Mouse (Mus musculus) gonadal fat pad, adult 2 months (tissue): Measurements from ENCODE around the gene St6galnac4. TPM values are rescaled to one million over a fixed set of nuclear protein-coding genes. Genes with fewer than 3 reads are reported as not detected.

Source experiments
- DNase-seq: peaks from one replicate; pipeline ENCODE4 v3.0.0-alpha.2; 2012; ENCODE audit warnings: low read depth
- polyA plus RNA-seq: library from polyadenylated mRNA; depleted of rRNA; stranded (reverse); fragments of >200 nt; gene quantifications from 2 replicates; pipeline ENCODE4 v1.2.3, GENCODE M21; 2012; rRNA removed

Gene St6galnac4
- polyA plus RNA-seq, result 40.7 and 48.2 TPM in 2 replicates

DNA sequence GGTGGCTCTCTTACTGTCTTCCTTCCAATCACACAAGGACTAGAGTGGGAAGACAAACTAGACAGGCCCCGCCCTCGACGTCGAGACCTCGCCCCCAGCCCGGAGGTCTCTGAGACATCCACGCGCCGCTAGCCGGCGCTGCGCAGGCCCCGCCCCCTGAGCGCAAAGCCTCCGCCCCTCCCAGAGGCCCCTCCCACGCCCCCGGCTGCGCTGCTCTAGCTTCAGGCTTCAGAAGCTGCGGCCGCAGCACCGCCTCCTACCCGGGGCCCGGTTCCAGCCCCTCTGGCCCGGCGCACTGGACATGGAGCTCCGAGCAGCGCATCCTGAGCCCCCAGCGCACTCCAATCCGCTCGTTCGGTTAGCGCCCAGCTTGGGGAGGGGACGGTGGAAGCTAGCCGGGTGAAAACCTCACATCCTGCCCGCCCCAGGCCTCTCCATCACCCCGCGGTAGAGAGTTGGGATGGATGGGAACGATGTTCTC lies at the start of gene St6galnac4:
St6galnac4 (plus strand) TSS at position 225 of the 481 bp plus-strand sequence.
- no peak for DNase-seq

DNA sequence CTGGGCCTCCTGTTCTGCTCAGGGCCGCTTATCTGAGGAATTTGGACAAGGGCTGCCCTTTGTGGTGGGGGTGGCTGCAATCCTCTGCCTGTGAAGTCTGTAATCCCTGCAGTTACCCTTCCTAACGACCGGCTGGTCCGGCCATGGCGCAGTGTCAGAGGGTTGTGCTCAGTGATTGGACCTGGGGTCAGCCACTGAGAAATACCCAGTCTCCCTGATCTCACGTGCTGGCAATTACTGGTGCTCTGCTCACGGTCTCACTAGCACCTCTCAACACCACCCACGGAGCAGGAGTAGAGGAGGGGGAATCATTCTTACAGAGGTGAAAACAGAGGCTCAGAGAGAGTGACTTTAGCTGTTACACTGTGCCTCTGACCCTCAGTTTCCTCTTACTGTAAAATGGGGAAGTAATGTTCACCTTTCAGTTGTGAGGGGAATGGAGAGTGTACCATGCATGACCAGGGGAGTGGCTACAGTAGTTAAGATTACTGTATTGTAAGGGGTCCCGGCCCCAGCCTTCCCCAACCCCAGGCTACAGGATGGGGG lies 49.5 kb upstream of the St6galnac4 start:
- DNase-seq, result no peak

DNA sequence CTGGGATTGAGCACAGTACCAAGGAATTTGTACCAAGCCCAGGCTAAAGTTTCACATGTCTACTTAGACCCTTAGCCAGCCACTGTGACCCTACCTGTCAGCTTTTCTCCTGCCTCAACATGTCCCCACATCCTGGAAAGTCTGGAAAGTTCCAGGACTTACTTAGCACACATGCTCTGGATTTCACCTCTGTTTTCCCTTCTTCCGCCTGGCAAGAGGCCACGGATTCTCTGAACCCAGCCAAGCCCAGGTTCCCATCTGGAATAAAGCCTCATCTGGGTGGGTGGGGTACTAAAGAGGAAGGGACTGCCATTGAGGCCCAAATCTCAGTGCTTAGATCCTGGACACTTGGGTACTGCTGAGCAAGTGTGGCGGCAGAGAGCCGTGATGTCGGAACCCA lies 49.0 kb upstream of the St6galnac4 start:
- DNase-seq, result no peak

DNA sequence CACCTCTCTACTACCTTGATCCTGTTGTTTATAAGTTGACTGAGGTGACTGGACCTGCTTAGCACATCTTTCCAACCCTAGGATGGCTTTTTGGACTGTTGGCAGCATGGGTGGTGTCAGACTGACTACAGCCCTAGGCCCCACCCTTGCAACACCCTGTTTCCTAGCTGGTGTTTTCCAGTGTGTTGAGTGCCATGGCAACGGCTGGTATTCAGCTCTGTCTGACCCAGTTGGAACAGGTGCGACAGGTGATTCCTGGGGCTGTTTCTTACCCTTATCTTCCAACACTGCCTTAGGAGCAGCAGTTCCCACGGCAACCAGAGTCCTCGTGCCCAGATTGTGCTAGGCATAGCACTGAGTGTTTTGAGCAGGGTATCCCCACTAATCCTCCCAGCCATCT lies 48.4 kb upstream of the St6galnac4 start:
- DNase-seq, result no peak

- DNase-seq, result no peak
Measured at GRCm38 (mm10) chr2:32539452-32539981, 47.4 kb upstream of the St6galnac4 start.

DNA sequence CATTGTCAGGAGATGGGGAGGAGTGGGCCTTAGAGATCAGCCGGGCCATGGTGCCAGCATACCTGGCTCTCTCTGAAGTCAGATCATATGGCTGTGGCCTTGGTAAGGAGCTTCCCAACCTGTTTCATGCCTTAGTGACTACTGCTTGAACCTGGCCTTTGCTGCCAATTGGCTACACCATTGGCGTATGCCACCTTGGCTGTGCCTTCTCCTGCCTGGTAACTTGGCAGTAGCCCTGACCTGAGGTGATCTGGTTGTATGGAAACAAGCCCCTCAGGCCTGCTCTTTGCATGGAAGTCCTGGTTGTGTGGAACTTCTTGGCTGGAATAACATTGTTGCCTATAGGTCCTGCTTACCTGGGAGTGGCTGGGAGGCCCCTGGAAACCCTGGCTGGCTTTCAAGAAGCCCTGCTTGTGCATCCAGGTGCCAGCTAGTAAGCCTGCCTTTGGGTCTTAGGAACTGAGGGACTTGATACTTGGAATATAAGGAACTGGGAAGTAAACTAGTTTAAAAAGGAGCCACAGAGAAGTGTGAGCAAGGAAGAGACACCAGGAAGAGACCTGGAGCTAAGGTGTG lies 45.5 kb upstream of the St6galnac4 start:
- no peak for DNase-seq

DNA sequence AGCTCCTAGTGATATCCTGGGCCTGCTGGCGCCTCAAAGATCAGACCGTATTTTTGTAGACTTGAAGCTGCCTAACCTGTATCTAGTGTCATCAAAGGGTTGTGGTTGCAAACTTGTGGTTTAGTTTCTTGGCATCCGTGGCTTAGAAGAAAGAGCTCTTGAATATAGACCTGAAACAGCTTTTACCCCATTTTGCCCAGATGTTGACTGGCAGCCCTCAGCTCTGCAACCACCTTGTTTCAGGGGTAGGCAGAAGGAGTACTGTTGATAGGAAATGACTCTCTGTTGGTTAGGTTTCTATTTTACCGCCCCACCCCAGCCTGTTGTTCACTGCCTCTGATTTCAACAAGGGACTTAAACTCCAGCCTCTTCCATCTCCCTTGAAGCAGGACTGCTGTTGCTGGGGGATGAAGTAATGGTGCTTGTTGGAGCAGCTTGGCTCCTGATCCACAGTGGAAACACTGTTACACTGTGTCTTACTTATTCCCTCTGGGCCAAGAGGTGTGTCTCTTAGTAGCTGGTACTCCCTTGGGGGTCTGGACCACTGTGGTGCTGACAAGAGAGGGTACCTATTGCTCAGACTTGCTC lies 44.8 kb upstream of the St6galnac4 start:
- no peak for DNase-seq

GRCm38 (mm10) chr2:32543031-32543449 lies 43.9 kb upstream of the St6galnac4 start:
- DNase-seq, result no peak

DNA sequence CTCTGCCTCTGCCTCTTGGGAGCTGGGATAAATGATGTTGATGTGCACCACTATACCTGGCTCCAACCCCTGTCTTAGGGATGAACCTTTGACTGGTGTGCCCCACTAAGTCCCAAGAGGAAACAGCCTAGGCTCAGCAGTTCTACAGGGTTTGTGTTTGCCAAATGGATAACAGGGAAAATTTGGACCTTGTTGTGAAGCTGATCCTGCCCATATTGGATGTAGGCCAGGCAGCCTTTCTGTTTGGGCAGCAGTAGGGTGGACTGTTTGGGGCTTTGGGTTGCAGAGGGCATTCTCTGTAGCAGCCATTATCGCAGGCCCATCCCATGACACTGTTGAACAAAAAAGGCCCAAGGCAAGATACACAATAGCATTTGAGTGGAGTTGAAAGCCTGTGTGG lies 39.9 kb upstream of the St6galnac4 start:
- DNase-seq, result no peak

GRCm38 (mm10) chr2:32547380-32547779 lies 39.5 kb upstream of the St6galnac4 start:
- DNase-seq, result no peak

- DNase-seq, result no peak
Measured at GRCm38 (mm10) chr2:32547964-32548739, 38.7 kb upstream of the St6galnac4 start.

GRCm38 (mm10) chr2:32549171-32549570 lies 37.7 kb upstream of the St6galnac4 start:
- DNase-seq, result no peak

GRCm38 (mm10) chr2:32549764-32550163 lies 37.1 kb upstream of the St6galnac4 start:
- no peak for DNase-seq

- no peak for DNase-seq
Measured at GRCm38 (mm10) chr2:32551236-32551635, 35.7 kb upstream of the St6galnac4 start.

- DNase-seq, result no peak
Measured at GRCm38 (mm10) chr2:32553592-32554148, 33.2 kb upstream of the St6galnac4 start.

DNA sequence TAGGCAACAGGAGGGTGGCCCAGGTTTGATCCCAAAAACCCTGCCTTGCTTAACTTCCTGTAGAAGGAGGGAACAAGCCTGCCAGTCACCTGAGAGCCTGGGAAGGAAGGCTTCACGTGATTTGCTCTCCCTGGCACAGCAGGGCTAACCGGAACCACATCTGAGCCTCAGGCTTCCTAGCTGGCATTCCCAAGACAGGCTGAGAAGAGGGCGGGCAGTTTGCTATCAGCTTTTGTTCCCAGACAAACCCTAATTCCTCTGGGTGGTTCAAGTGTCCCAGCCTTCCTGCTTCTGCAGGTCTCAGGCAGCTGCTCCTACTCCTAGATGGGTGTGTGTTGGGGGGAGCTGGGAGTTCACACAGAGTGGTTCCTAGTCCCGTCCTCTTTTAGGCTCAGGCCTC lies 31.4 kb upstream of the St6galnac4 start:
- no peak for DNase-seq

DNA sequence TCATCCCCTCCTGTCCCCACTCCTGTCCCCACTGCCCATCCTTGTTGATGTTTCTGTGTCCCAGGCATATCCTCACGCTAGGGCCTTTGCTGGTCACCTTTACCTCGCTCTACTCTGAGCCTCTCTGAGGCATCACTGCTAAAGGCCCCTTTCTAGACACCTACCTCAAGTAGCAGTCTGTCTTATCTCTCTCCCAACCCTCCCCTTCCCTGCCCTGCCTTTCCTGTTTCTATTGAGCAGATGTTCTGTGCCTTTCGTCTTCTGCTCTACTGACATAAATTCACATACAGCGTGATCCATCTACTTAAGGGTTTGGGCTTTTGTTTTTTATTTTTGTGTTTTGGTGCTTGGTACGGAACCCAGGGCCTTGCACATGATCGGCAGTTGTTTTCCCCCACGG lies 30.9 kb upstream of the St6galnac4 start:
- DNase-seq, result no peak

GRCm38 (mm10) chr2:32559570-32559969 lies 27.3 kb upstream of the St6galnac4 start:
- no peak for DNase-seq

GRCm38 (mm10) chr2:32566536-32567063 lies 20.3 kb upstream of the St6galnac4 start:
- no peak for DNase-seq

DNA sequence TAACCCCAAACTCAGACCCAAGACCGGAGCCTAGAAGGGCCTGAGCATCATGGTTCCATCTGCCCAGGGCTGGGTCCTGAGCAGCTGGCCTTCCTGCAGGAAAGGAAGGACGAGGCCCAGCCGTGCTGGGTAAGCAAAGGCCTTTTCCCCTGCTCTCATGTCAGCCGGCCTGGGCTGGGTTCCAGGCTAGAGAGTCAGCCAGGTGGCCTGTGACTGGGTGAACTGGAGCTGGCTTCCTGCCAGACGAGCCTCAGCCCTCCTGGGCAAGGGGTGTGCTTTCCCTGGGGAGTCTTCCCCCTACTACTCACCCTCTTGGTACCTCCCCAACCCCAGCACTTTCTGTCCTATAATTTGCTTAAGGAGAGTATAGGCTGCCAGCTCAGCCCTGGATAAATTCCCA lies 18.7 kb upstream of the St6galnac4 start:
- no peak for DNase-seq

GRCm38 (mm10) chr2:32568941-32569340 lies 18.0 kb upstream of the St6galnac4 start:
- DNase-seq, result no peak
